Mouse (Mus musculus) kidney, embryonic 16.5 days (tissue): ENCODE measurements around the gene Vstm2l. TPM values are rescaled to one million over a fixed set of nuclear protein-coding genes. Genes with fewer than 3 reads are reported as not detected.

Experiments used
- ATAC-seq: fragments of 200-750 bp; cut with Nextera tagmentation; 2 replicates; pipeline ENCODE4 v1.8.0; 2017; ENCODE audit warnings: moderate TSS enrichment; ENCODE audit not compliant: low FRiP score, low TSS enrichment
- H3K27ac ChIP-seq: fragments of 300-500 bp; sonication (generic); 2 replicates; pipeline ENCODE4 v1.5.1; 2014; ENCODE audit warnings: low read length
- H3K27me3 ChIP-seq: fragments of 300-500 bp; sonication (generic); 2 replicates; pipeline ENCODE4 v1.6.1; 2014; ENCODE audit warnings: low read length, control low read depth, mixed read lengths; ENCODE audit not compliant: insufficient read depth
- H3K36me3 ChIP-seq: fragments of 300-500 bp; sonication (generic); 2 replicates; pipeline ENCODE4 v1.6.1; 2014; ENCODE audit warnings: low read length, control low read depth, mixed read lengths; ENCODE audit not compliant: insufficient read depth
- H3K4me1 ChIP-seq: fragments of 300-500 bp; sonication (generic); 2 replicates; pipeline ENCODE4 v1.6.1; 2014; ENCODE audit warnings: low read length, control low read depth, mixed read lengths; ENCODE audit not compliant: insufficient read depth
- H3K4me2 ChIP-seq: fragments of 300-500 bp; sonication (generic); replicated peaks from 2 replicates; pipeline ENCODE4 v1.6.1; 2014; ENCODE audit warnings: low read depth, low read length
- H3K4me3 ChIP-seq: fragments of 300-500 bp; sonication (generic); 2 replicates; pipeline ENCODE4 v1.5.1; 2014; ENCODE audit warnings: mild to moderate bottlenecking, low read length
- H3K9ac ChIP-seq: fragments of 300-500 bp; sonication (generic); replicated peaks from 2 replicates; pipeline ENCODE4 v1.6.1; 2014; ENCODE audit warnings: low read length
- H3K9me3 ChIP-seq: fragments of 300-500 bp; sonication (generic); 2 replicates; pipeline ENCODE4 v1.6.1; 2016; ENCODE audit warnings: low read length, control low read depth
- WGBS: fragments of 180-500 bp; shearing (Covaris S2); extraction: QIAGEN DNeasy Blood & Tissue Kit; methylation state at CpG from one replicate; pipeline ENCODE4 v1.1.7; 2014; 5-methylcytosine and 5-hydroxymethylcytosine counted together
- polyA plus RNA-seq: library from polyadenylated mRNA; unstranded; fragments of >200 nt; fragmentation: Nextera tagmentation; extraction: Ambion mirVana; gene quantifications from 2 replicates; pipeline ENCODE4 v1.2.1, GENCODE M21; 2015

The Vstm2l gene
- polyA plus RNA-seq, 1 experiment from 2014 or later: 0.22 TPM

DNA sequence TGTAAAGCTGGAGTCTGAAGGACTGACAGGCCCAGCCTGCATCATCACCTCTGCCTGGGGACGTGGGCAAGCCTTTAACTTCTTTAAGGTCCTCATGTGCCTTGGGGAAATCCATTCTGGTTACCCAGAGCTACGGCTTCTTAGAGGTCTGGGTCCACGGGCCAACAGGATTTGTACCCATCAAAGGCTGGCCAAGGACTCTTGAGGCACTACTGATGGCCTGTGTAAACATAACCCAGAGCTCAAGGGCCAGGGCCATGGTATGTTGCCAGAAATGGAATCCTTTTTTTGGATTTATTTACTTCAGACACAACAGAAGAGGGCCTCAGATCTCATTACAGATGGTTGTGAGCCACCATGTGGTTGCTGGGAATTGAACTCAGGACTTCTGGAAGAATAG lies 68.3 kb downstream of the Vstm2l start:
- no peak for ATAC-seq
- Histone ChIP-seq H3K36me3 (peaks cover 19% of the 10 kb centered on the region), H3K4me1 (no peaks in the 10 kb centered on the region), H3K4me3 (no peak overlapping the region), H3K4me2 (no peak overlapping the region), H3K27ac (no peak overlapping the region), H3K9ac (no peak overlapping the region), H3K9me3 (no peaks in the 10 kb centered on the region), H3K27me3 (no peaks in the 10 kb centered on the region)
- WGBS: 72% methylated on average over 3 of the region's 3 CpGs

- peaks cover 22% of the 10 kb centered on the region for H3K36me3 ChIP-seq
- H3K9ac ChIP-seq: no peak overlapping the region
- no peak for ATAC-seq
- no peak overlapping the region for H3K4me2 ChIP-seq
- H3K4me3 ChIP-seq: no peak overlapping the region
- H3K27ac ChIP-seq: no peak overlapping the region
- H3K27me3 ChIP-seq: no peaks in the 10 kb centered on the region
- WGBS: 87% methylated on average over 4 of the region's 4 CpGs
- H3K9me3 ChIP-seq: no peaks in the 10 kb centered on the region
- H3K4me1 ChIP-seq: no peaks in the 10 kb centered on the region
Observed at GRCm38 (mm10) chr2:157983276-157983675, 68.8 kb downstream of the Vstm2l start.

DNA sequence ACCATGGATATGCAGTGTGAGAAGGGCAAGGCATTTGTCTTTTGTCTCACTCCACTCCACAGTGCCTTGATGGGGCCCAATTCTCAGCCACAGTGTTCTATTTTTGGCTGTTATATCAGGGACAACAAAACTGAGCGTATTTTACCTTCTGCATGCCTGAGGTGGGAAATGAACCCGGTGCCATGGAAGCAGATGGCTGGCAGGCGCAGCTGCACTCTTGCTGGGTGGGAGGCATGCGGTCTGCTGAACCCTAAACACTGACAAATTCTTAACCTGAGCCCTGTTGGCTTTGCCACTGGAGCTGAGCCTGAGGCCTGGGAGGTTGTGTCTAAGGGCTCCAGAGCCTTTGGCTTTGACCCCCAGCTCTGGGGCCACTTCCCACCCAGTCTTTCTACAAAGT lies 71.2 kb downstream of the Vstm2l start:
- Histone ChIP-seq H3K27ac (no peak overlapping the region), H3K9me3 (no peaks in the 10 kb centered on the region), H3K4me1 (peaks cover 6% of the 10 kb centered on the region; the same call in 1 of the 2 replicates), H3K4me2 (no peak overlapping the region), H3K27me3 (no peaks in the 10 kb centered on the region), H3K36me3 (peaks cover 24% of the 10 kb centered on the region), H3K9ac (no peak overlapping the region), H3K4me3 (no peak overlapping the region)
- ATAC-seq: no peak
- 87% methylated on average over 4 of the region's 4 CpGs for WGBS

- Histone ChIP-seq H3K4me1 (peaks cover 6% of the 10 kb centered on the region; the same call in 1 of the 2 replicates), H3K27ac (no peak overlapping the region), H3K9ac (no peak overlapping the region), H3K4me3 (no peak overlapping the region), H3K27me3 (no peaks in the 10 kb centered on the region), H3K4me2 (no peak overlapping the region), H3K36me3 (peaks cover 20% of the 10 kb centered on the region), H3K9me3 (no peaks in the 10 kb centered on the region)
- no peak for ATAC-seq
- 87% methylated on average over 6 of the region's 6 CpGs for WGBS
Observed at GRCm38 (mm10) chr2:157986235-157986634, 71.8 kb downstream of the Vstm2l start.

DNA sequence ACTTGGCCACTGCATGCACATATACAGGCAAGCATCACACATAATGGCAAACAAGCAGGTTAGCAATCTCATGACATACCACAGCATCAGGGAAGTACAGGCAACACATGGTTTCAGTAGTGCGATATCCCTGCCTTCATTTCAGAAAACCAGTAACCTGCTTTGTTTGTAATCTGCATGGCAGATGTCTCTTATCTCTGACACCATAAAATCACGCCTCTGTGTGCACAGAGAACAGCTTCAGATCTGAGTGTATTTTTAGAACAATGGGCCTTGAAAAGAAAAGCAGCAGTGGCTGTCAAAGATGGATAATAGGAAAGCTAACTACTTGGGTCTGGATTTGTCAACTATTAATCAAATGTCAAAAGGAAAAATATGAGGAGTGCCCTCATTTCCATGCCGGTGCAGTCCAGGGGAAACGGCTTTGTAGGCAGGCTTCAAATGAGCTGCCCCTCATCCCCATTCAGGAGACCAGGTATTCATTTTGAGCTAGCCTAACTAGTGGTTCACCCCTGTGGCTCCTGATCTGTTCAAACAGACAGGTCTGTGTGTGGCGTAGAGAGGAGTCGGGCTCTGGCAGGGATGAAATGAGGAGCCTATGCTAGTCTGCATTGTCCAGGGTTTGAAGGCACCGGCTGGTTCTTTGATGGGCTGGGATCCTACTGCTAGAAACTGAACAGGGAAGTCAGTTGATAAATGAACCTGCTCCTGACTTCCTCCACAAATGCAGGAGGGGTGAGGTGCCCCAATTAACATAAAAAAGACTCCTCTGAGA lies 74.2 kb downstream of the Vstm2l start:
- Histone ChIP-seq H3K27ac (no peak overlapping the region), H3K36me3 (peaks cover 27% of the 10 kb centered on the region), H3K4me2 (no peak overlapping the region), H3K4me1 (peaks cover 6% of the 10 kb centered on the region; the same call in 1 of the 2 replicates), H3K27me3 (no peaks in the 10 kb centered on the region), H3K4me3 (no peak overlapping the region), H3K9ac (no peak overlapping the region), H3K9me3 (no peaks in the 10 kb centered on the region)
- ATAC-seq: no peak
- 61% methylated on average over 7 of the region's 7 CpGs for WGBS

DNA sequence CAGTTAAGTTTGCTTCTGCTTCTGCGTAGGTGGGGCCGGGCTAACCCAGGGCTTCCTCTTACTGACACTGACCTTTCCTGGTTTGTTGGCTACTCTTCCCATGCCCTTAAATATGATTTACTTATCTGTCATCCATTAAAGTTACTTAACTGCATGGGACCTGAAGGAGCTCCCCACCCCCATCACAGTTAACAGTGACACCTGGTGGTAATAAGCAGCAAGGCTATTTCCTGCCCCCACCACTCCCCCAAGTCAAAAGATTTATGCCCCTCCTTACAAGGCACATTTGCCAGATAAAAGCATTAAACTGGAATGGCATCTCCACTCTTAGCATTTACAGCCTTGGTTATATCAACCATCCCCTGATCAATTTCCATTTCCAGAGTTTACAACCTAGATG lies 75.5 kb downstream of the Vstm2l start:
- H3K4me3 ChIP-seq: no peak overlapping the region
- no peak for ATAC-seq
- H3K4me2 ChIP-seq: no peak overlapping the region
- H3K9me3 ChIP-seq: no peaks in the 10 kb centered on the region
- no peak overlapping the region for H3K27ac ChIP-seq
- peaks cover 30% of the 10 kb centered on the region for H3K36me3 ChIP-seq
- no peaks in the 10 kb centered on the region for H3K27me3 ChIP-seq
- H3K9ac ChIP-seq: no peak overlapping the region
- 37% methylated on average over 2 of the region's 2 CpGs for WGBS
- H3K4me1 ChIP-seq: peaks cover 6% of the 10 kb centered on the region; the same call in 1 of the 2 replicates

GRCm38 (mm10) chr2:157991026-157991425 lies 76.6 kb downstream of the Vstm2l start:
- Histone ChIP-seq H3K36me3 (peaks cover 36% of the 10 kb centered on the region), H3K4me2 (no peak overlapping the region), H3K27ac (no peak overlapping the region), H3K9ac (no peak overlapping the region), H3K9me3 (no peaks in the 10 kb centered on the region), H3K4me3 (no peak overlapping the region), H3K27me3 (no peaks in the 10 kb centered on the region), H3K4me1 (peaks cover 6% of the 10 kb centered on the region; the same call in 1 of the 2 replicates)
- WGBS: 41% methylated on average over 6 of the region's 6 CpGs
- no peak for ATAC-seq

GRCm38 (mm10) chr2:157992501-157992900 lies 78.0 kb downstream of the Vstm2l start:
- Histone ChIP-seq H3K4me2 (no peak overlapping the region), H3K27me3 (no peaks in the 10 kb centered on the region), H3K27ac (no peak overlapping the region), H3K9ac (no peak overlapping the region), H3K4me1 (peaks cover 6% of the 10 kb centered on the region; the same call in 1 of the 2 replicates), H3K9me3 (no peaks in the 10 kb centered on the region), H3K4me3 (no peak overlapping the region), H3K36me3 (peaks cover 29% of the 10 kb centered on the region)
- no peak for ATAC-seq
- WGBS: 84% methylated on average over 4 of the region's 4 CpGs
